Mouse (Mus musculus): ENCODE measurements around the gene Cox4i2.
A peak's percentile ranks its signal among the peaks of the same experiment; 100 is the strongest.

Cox4i2 gene

GRCm38 (mm10) chr2:152802303-152802702, 48.3 kb downstream of the Cox4i2 start:
- DNase-seq: no peak

GRCm38 (mm10) chr2:152803081-152803480, 49.1 kb downstream of the Cox4i2 start:
- no peak for DNase-seq

- DNase-seq: peak; percentile 91 to 95
Observed at GRCm38 (mm10) chr2:152804408-152805110, 50.6 kb downstream of the Cox4i2 start.

- no peak for DNase-seq
Observed at GRCm38 (mm10) chr2:152805111-152805490, 51.1 kb downstream of the Cox4i2 start.

- DNase-seq: no peak
Observed at GRCm38 (mm10) chr2:152806037-152806436, 52.1 kb downstream of the Cox4i2 start.

GRCm38 (mm10) chr2:152808178-152808577, 54.2 kb downstream of the Cox4i2 start:
- no peak for DNase-seq

GRCm38 (mm10) chr2:152810158-152810941, 56.4 kb downstream of the Cox4i2 start:
- no peak for DNase-seq

GRCm38 (mm10) chr2:152811336-152812165, 57.6 kb downstream of the Cox4i2 start:
- no peak for DNase-seq

- peak in 1 of 2 experiments; percentile 6 for DNase-seq
Observed at GRCm38 (mm10) chr2:152813232-152813631, 59.3 kb downstream of the Cox4i2 start.

- DNase-seq: peak in 1 of 2 experiments; percentile 52
Observed at GRCm38 (mm10) chr2:152814213-152814874, 60.4 kb downstream of the Cox4i2 start.
